Mouse (Mus musculus) neural tube, embryonic 15.5 days (tissue): ENCODE data around the gene Ccdc3. TPM values are rescaled to one million over a fixed set of nuclear protein-coding genes. Genes with fewer than 3 reads are reported as not detected.

Source experiments
- ATAC-seq: fragments of 200-750 bp; cut with Nextera tagmentation; 2 replicates; pipeline ENCODE4 v1.8.0; 2017; ENCODE audit warnings: mild to moderate bottlenecking, moderate TSS enrichment, moderate library complexity; ENCODE audit not compliant: low FRiP score
- H3K27ac ChIP-seq: fragments of 300-500 bp; sonication (generic); replicated peaks from 2 replicates; pipeline ENCODE4 v1.5.1; 2015; ENCODE audit warnings: mild to moderate bottlenecking, inconsistent platforms
- H3K27me3 ChIP-seq: fragments of 300-500 bp; sonication (generic); replicated peaks from 2 replicates; pipeline ENCODE4 v1.6.1; 2015; ENCODE audit warnings: inconsistent platforms
- H3K36me3 ChIP-seq: fragments of 300-500 bp; sonication (generic); 2 replicates; pipeline ENCODE4 v1.6.1; 2015; ENCODE audit warnings: inconsistent platforms
- H3K4me1 ChIP-seq: fragments of 300-500 bp; sonication (generic); 2 replicates; pipeline ENCODE4 v1.6.1; 2015; ENCODE audit warnings: inconsistent platforms
- H3K4me2 ChIP-seq: fragments of 300-500 bp; sonication (generic); 2 replicates; pipeline ENCODE4 v1.6.1; 2015; ENCODE audit warnings: inconsistent platforms, mild to moderate bottlenecking, moderate library complexity
- H3K4me3 ChIP-seq: fragments of 300-500 bp; sonication (generic); replicated peaks from 2 replicates; pipeline ENCODE4 v1.5.1; 2015; ENCODE audit warnings: mild to moderate bottlenecking, inconsistent platforms
- H3K9ac ChIP-seq: fragments of 300-500 bp; sonication (generic); replicated peaks from 2 replicates; pipeline ENCODE4 v1.6.1; 2015; ENCODE audit warnings: mild to moderate bottlenecking, inconsistent platforms
- H3K9me3 ChIP-seq: fragments of 300-500 bp; sonication (generic); replicated peaks from 2 replicates; pipeline ENCODE4 v1.6.1; 2016; ENCODE audit warnings: inconsistent platforms
- WGBS: fragments of 180-500 bp; shearing (Covaris S2); methylation state at CpG from one replicate; pipeline ENCODE4 v1.1.7; 2015; ENCODE audit warnings: mixed read lengths; 5-methylcytosine and 5-hydroxymethylcytosine counted together
- polyA plus RNA-seq: library from polyadenylated mRNA; unstranded; fragments of >200 nt; fragmentation: Nextera tagmentation; extraction: Ambion mirVana; gene quantifications from 2 replicates; pipeline ENCODE4 v1.2.1, GENCODE M21; 2015

The Ccdc3 gene
- polyA plus RNA-seq, 1 experiment from 2014 or later: 11.4 TPM

GRCm38 (mm10) chr2:5161908-5162674 lies 24.5 kb downstream of the Ccdc3 start:
- H3K4me3 ChIP-seq: no peak overlapping the region
- H3K4me1 ChIP-seq: 0 out of 2 replicates have a peak, but pooled peaks cover 10% of the 10 kb centered on the region
- ATAC-seq: no peak
- no peaks in the 10 kb centered on the region for H3K27me3 ChIP-seq
- no peak overlapping the region for H3K9ac ChIP-seq
- no peaks in the 10 kb centered on the region for H3K9me3 ChIP-seq
- H3K36me3 ChIP-seq: no peaks in the 10 kb centered on the region
- no peak overlapping the region for H3K27ac ChIP-seq
- WGBS: 86% methylated on average over 3 of the region's 3 CpGs
- no peak overlapping the region for H3K4me2 ChIP-seq

GRCm38 (mm10) chr2:5162756-5163155 lies 25.2 kb downstream of the Ccdc3 start:
- no peak overlapping the region for H3K4me2 ChIP-seq
- no peaks in the 10 kb centered on the region for H3K36me3 ChIP-seq
- H3K27me3 ChIP-seq: no peaks in the 10 kb centered on the region
- H3K27ac ChIP-seq: no peak overlapping the region
- WGBS: 66% methylated on average over 5 of the region's 5 CpGs
- ATAC-seq: no peak
- H3K4me3 ChIP-seq: no peak overlapping the region
- no peaks in the 10 kb centered on the region for H3K9me3 ChIP-seq
- no peak overlapping the region for H3K9ac ChIP-seq
- H3K4me1 ChIP-seq: 0 out of 2 replicates have a peak, but pooled peaks cover 7% of the 10 kb centered on the region

- H3K36me3 ChIP-seq: no peaks in the 10 kb centered on the region
- H3K4me3 ChIP-seq: no peak overlapping the region
- no peaks in the 10 kb centered on the region for H3K27me3 ChIP-seq
- ATAC-seq: no peak
- 63% methylated on average over 4 of the region's 4 CpGs for WGBS
- no peak overlapping the region for H3K27ac ChIP-seq
- no peaks in the 10 kb centered on the region for H3K9me3 ChIP-seq
- H3K4me1 ChIP-seq: no peaks in the 10 kb centered on the region
- H3K9ac ChIP-seq: no peak overlapping the region
- H3K4me2 ChIP-seq: no peak overlapping the region
Observed at GRCm38 (mm10) chr2:5165941-5166361, 28.4 kb downstream of the Ccdc3 start.

- Histone ChIP-seq H3K4me2 (no peak overlapping the region), H3K36me3 (no peaks in the 10 kb centered on the region), H3K27ac (no peak overlapping the region), H3K4me3 (no peak overlapping the region), H3K9ac (no peak overlapping the region), H3K4me1 (no peaks in the 10 kb centered on the region), H3K27me3 (no peaks in the 10 kb centered on the region), H3K9me3 (no peaks in the 10 kb centered on the region)
- no peak for ATAC-seq
- WGBS: 81% methylated on average over 2 of the region's 2 CpGs
Observed at GRCm38 (mm10) chr2:5166796-5167195, 29.2 kb downstream of the Ccdc3 start.

GRCm38 (mm10) chr2:5170815-5171214 lies 33.2 kb downstream of the Ccdc3 start:
- no peak for ATAC-seq
- H3K9ac ChIP-seq: no peak overlapping the region
- H3K36me3 ChIP-seq: no peaks in the 10 kb centered on the region
- no peak overlapping the region for H3K27ac ChIP-seq
- H3K4me1 ChIP-seq: no peaks in the 10 kb centered on the region
- no peak overlapping the region for H3K4me3 ChIP-seq
- no peak overlapping the region for H3K4me2 ChIP-seq
- no peaks in the 10 kb centered on the region for H3K9me3 ChIP-seq
- WGBS: 84% methylated on average over 4 of the region's 4 CpGs
- no peaks in the 10 kb centered on the region for H3K27me3 ChIP-seq

GRCm38 (mm10) chr2:5171301-5172000 lies 33.9 kb downstream of the Ccdc3 start:
- no peak for ATAC-seq
- H3K4me1 ChIP-seq: no peaks in the 10 kb centered on the region
- H3K9me3 ChIP-seq: no peaks in the 10 kb centered on the region; the same call in 1 of the 2 replicates
- H3K9ac ChIP-seq: no peak overlapping the region
- no peak overlapping the region for H3K27ac ChIP-seq
- no peaks in the 10 kb centered on the region for H3K27me3 ChIP-seq
- H3K36me3 ChIP-seq: no peaks in the 10 kb centered on the region
- no peak overlapping the region for H3K4me3 ChIP-seq
- 84% methylated on average over 5 of the region's 5 CpGs for WGBS
- H3K4me2 ChIP-seq: no peak overlapping the region

- 92% methylated on average over 2 of the region's 2 CpGs for WGBS
- Histone ChIP-seq H3K4me3 (no peak overlapping the region), H3K4me1 (no peaks in the 10 kb centered on the region), H3K27me3 (no peaks in the 10 kb centered on the region), H3K9me3 (peaks cover 5% of the 10 kb centered on the region; the same call in 1 of the 2 replicates), H3K9ac (no peak overlapping the region), H3K36me3 (no peaks in the 10 kb centered on the region), H3K27ac (no peak overlapping the region), H3K4me2 (no peak overlapping the region)
- no peak for ATAC-seq
Observed at GRCm38 (mm10) chr2:5172773-5173172, 35.2 kb downstream of the Ccdc3 start.

GRCm38 (mm10) chr2:5174716-5175115 lies 37.1 kb downstream of the Ccdc3 start:
- no peak for ATAC-seq
- no peak overlapping the region for H3K4me3 ChIP-seq
- H3K36me3 ChIP-seq: no peaks in the 10 kb centered on the region

GRCm38 (mm10) chr2:5181462-5182443 lies 44.2 kb downstream of the Ccdc3 start:
- 66% methylated on average over 5 of the region's 5 CpGs for whole genome bisulfite sequencing
- H3K4me2 ChIP-seq: no peak overlapping the region
- no peak overlapping the region for H3K9ac ChIP-seq
- H3K4me3 ChIP-seq: no peak overlapping the region
- no peaks in the 10 kb centered on the region for H3K36me3 ChIP-seq
- no peak for ATAC-seq
- peaks cover 7% of the 10 kb centered on the region; the same call in 1 of the 2 replicates for H3K4me1 ChIP-seq
- H3K27me3 ChIP-seq: no peaks in the 10 kb centered on the region
- H3K9me3 ChIP-seq: 0 out of 2 replicates have a peak, but pooled peaks cover 3% of the 10 kb centered on the region
- no peak overlapping the region for H3K27ac ChIP-seq

More at GRCm38 (mm10) chr2:5174716-5175115, 37.1 kb downstream of the Ccdc3 start:
- H3K27me3 ChIP-seq: no peaks in the 10 kb centered on the region
- peaks cover 5% of the 10 kb centered on the region; the same call in 1 of the 2 replicates for H3K9me3 ChIP-seq
- H3K27ac ChIP-seq: no peak overlapping the region
- H3K4me1 ChIP-seq: no peaks in the 10 kb centered on the region
- H3K9ac ChIP-seq: no peak overlapping the region
- H3K4me2 ChIP-seq: no peak overlapping the region

- no peak for ATAC-seq
- WGBS: 86% methylated on average over 4 of the region's 4 CpGs
Observed at GRCm38 (mm10) chr2:5184166-5184565, 46.6 kb downstream of the Ccdc3 start.

GRCm38 (mm10) chr2:5185631-5186030 lies 48.1 kb downstream of the Ccdc3 start:
- 74% methylated on average over 3 of the region's 3 CpGs for WGBS
- Histone ChIP-seq H3K4me1 (no peaks in the 10 kb centered on the region), H3K9me3 (no peaks in the 10 kb centered on the region), H3K36me3 (no peaks in the 10 kb centered on the region), H3K4me2 (no peak overlapping the region), H3K9ac (no peak overlapping the region), H3K4me3 (no peak overlapping the region), H3K27ac (no peak overlapping the region), H3K27me3 (no peaks in the 10 kb centered on the region)
- no peak for ATAC-seq

More at GRCm38 (mm10) chr2:5184166-5184565, 46.6 kb downstream of the Ccdc3 start:
- no peak overlapping the region for H3K27ac ChIP-seq
- H3K9ac ChIP-seq: no peak overlapping the region
- no peaks in the 10 kb centered on the region for H3K27me3 ChIP-seq
- peaks cover 7% of the 10 kb centered on the region; the same call in 1 of the 2 replicates for H3K4me1 ChIP-seq
- no peaks in the 10 kb centered on the region for H3K9me3 ChIP-seq
- H3K4me2 ChIP-seq: no peak overlapping the region
- H3K36me3 ChIP-seq: no peaks in the 10 kb centered on the region
- no peak overlapping the region for H3K4me3 ChIP-seq
